Mouse (Mus musculus) limb, embryonic 14.5 days (tissue): ENCODE measurements around the gene Cyp2c50. TPM values are rescaled to one million over a fixed set of nuclear protein-coding genes. Genes with fewer than 3 reads are reported as not detected.

Experiments used
- polyA plus RNA-seq, 2 experiments: library from polyadenylated mRNA; depleted of rRNA in 1 of 2; stranded (reverse) in 1 of 2; unstranded in 1 of 2; fragments of >200 nt; fragmentation: Nextera tagmentation in 1 of 2; extraction: Ambion mirVana in 1 of 2; gene quantifications; 2 replicates each; pipeline versions ENCODE4 v1.2.1 to v1.2.3; 2012 to 2014

The Cyp2c50 gene
- polyA plus RNA-seq, 2 experiments, result not detected

Other genes starting within 250 kb of the Cyp2c50 start
- not detected in 2 replicates for gene Cyp2c69, start 202.9 kb upstream of the Cyp2c50 start, polyA plus RNA-seq (2012; rRNA removed)
- gene Cyp2c69, start 202.9 kb upstream of the Cyp2c50 start, polyA plus RNA-seq (2014; fragmentation: Nextera tagmentation; extraction: Ambion mirVana), result not detected in 2 replicates
- not detected in 2 replicates for gene Cyp2c37, start 97.3 kb upstream of the Cyp2c50 start, polyA plus RNA-seq (2012; rRNA removed)
- not detected in 2 replicates for gene Cyp2c37, start 97.3 kb upstream of the Cyp2c50 start, polyA plus RNA-seq (2014; fragmentation: Nextera tagmentation; extraction: Ambion mirVana)
- not detected in 2 replicates for gene Cyp2c54, start 15.9 kb upstream of the Cyp2c50 start, polyA plus RNA-seq (2012; rRNA removed)
- not detected in 2 replicates for gene Cyp2c54, start 15.9 kb upstream of the Cyp2c50 start, polyA plus RNA-seq (2014; fragmentation: Nextera tagmentation; extraction: Ambion mirVana)
- gene Cyp2c70, start 97.6 kb downstream of the Cyp2c50 start, polyA plus RNA-seq (2012; rRNA removed), result not detected in 2 replicates
- gene Cyp2c70, start 97.6 kb downstream of the Cyp2c50 start, polyA plus RNA-seq (2014; fragmentation: Nextera tagmentation; extraction: Ambion mirVana), result not detected in 2 replicates
- gene Pdlim1, start 182.2 kb downstream of the Cyp2c50 start, polyA plus RNA-seq (2012; rRNA removed), result 64.5 and 85.3 TPM in 2 replicates
- gene Pdlim1, start 182.2 kb downstream of the Cyp2c50 start, polyA plus RNA-seq (2014; fragmentation: Nextera tagmentation; extraction: Ambion mirVana), result 175 TPM in 2 replicates